Mouse (Mus musculus): Measurements from ENCODE around the gene Ptprd. TPM values are rescaled to one million over a fixed set of nuclear protein-coding genes. Genes with fewer than 3 reads are reported as not detected.

Gene Ptprd
- polyA plus RNA-seq, 1 experiment from 2014 or later = 14.0 TPM

GRCm38 (mm10) chr4:76282886-76283285 is 1928.9 kb downstream of the Ptprd start:
- no peak overlapping the region for H3K4me3 ChIP-seq (ENCODE audit: low read length)
- no peaks in the 10 kb centered on the region for H3K27me3 ChIP-seq (ENCODE audit: control insufficient read depth, insufficient read depth, low read depth, low read length)
- no peaks in the 10 kb centered on the region for H3K9me3 ChIP-seq (ENCODE audit: control insufficient read depth, low read length)
- H3K4me2 ChIP-seq (ENCODE audit: low read depth, low read length) = no peak overlapping the region
- no peak overlapping the region for H3K9ac ChIP-seq (ENCODE audit: low read length)
- no peaks in the 10 kb centered on the region for H3K36me3 ChIP-seq (ENCODE audit: control insufficient read depth, insufficient read depth, low read length)
- no peak overlapping the region for H3K27ac ChIP-seq (ENCODE audit: low read length)
- ATAC-seq (ENCODE audit: low read depth) = no peak
- peaks cover 3% of the 10 kb centered on the region; the same call in 1 of the 2 replicates for H3K4me1 ChIP-seq (replicated peaks; ENCODE audit: control insufficient read depth, insufficient read depth, low read length)
- WGBS = 44% methylated on average over 4 of the region's 4 CpGs

GRCm38 (mm10) chr4:76262727-76263126 is 1949.0 kb downstream of the Ptprd start:
- WGBS = 79% methylated on average over 4 of the region's 4 CpGs
- ATAC-seq (ENCODE audit: low read depth) = no peak
- Histone ChIP-seq H3K36me3 (ENCODE audit: control insufficient read depth, insufficient read depth, low read length) (no peaks in the 10 kb centered on the region), H3K4me3 (ENCODE audit: low read length) (no peak overlapping the region), H3K4me2 (ENCODE audit: low read depth, low read length) (no peak overlapping the region), H3K9me3 (ENCODE audit: control insufficient read depth, low read length) (no peaks in the 10 kb centered on the region), H3K4me1 (replicated peaks; ENCODE audit: control insufficient read depth, insufficient read depth, low read length) (no peaks in the 10 kb centered on the region; the same call in 1 of the 2 replicates), H3K27me3 (ENCODE audit: control insufficient read depth, insufficient read depth, low read depth, low read length) (no peaks in the 10 kb centered on the region), H3K27ac (ENCODE audit: low read length) (no peak overlapping the region), H3K9ac (ENCODE audit: low read length) (no peak overlapping the region)

GRCm38 (mm10) chr4:76260686-76261085 is 1951.1 kb downstream of the Ptprd start:
- WGBS = 91% methylated on average over 1 of the region's 1 CpGs
- no peaks in the 10 kb centered on the region for H3K27me3 ChIP-seq (ENCODE audit: control insufficient read depth, insufficient read depth, low read depth, low read length)

GRCm38 (mm10) chr4:76260286-76260685 is 1951.5 kb downstream of the Ptprd start:
- H3K9ac ChIP-seq (ENCODE audit: low read length) = no peak overlapping the region
- no peak overlapping the region for H3K4me2 ChIP-seq (ENCODE audit: low read depth, low read length)
- no peak overlapping the region for H3K27ac ChIP-seq (ENCODE audit: low read length)
- no peaks in the 10 kb centered on the region for H3K27me3 ChIP-seq (ENCODE audit: control insufficient read depth, insufficient read depth, low read depth, low read length)
- ATAC-seq (ENCODE audit: low read depth) = no peak
- no peak overlapping the region for H3K4me3 ChIP-seq (ENCODE audit: low read length)
- 52% methylated on average over 3 of the region's 3 CpGs for WGBS
- H3K36me3 ChIP-seq (ENCODE audit: control insufficient read depth, insufficient read depth, low read length) = no peaks in the 10 kb centered on the region
- H3K4me1 ChIP-seq (replicated peaks; ENCODE audit: control insufficient read depth, insufficient read depth, low read length) = no peaks in the 10 kb centered on the region; the same call in 1 of the 2 replicates
- H3K9me3 ChIP-seq (ENCODE audit: control insufficient read depth, low read length) = no peaks in the 10 kb centered on the region

More at GRCm38 (mm10) chr4:76260686-76261085, 1951.1 kb downstream of the Ptprd start:
- Histone ChIP-seq H3K9ac (ENCODE audit: low read length) (no peak overlapping the region), H3K4me3 (ENCODE audit: low read length) (no peak overlapping the region), H3K27ac (ENCODE audit: low read length) (no peak overlapping the region), H3K36me3 (ENCODE audit: control insufficient read depth, insufficient read depth, low read length) (no peaks in the 10 kb centered on the region), H3K4me2 (ENCODE audit: low read depth, low read length) (no peak overlapping the region), H3K9me3 (ENCODE audit: control insufficient read depth, low read length) (no peaks in the 10 kb centered on the region), H3K4me1 (replicated peaks; ENCODE audit: control insufficient read depth, insufficient read depth, low read length) (no peaks in the 10 kb centered on the region; the same call in 1 of the 2 replicates)
- ATAC-seq (ENCODE audit: low read depth) = no peak

GRCm38 (mm10) chr4:76259636-76260035 is 1952.1 kb downstream of the Ptprd start:
- Histone ChIP-seq H3K36me3 (ENCODE audit: control insufficient read depth, insufficient read depth, low read length) (no peaks in the 10 kb centered on the region), H3K27ac (ENCODE audit: low read length) (no peak overlapping the region), H3K27me3 (ENCODE audit: control insufficient read depth, insufficient read depth, low read depth, low read length) (no peaks in the 10 kb centered on the region), H3K4me3 (ENCODE audit: low read length) (no peak overlapping the region), H3K4me2 (ENCODE audit: low read depth, low read length) (no peak overlapping the region), H3K9ac (ENCODE audit: low read length) (no peak overlapping the region), H3K9me3 (ENCODE audit: control insufficient read depth, low read length) (no peaks in the 10 kb centered on the region), H3K4me1 (replicated peaks; ENCODE audit: control insufficient read depth, insufficient read depth, low read length) (no peaks in the 10 kb centered on the region; the same call in 1 of the 2 replicates)
- no peak for ATAC-seq (ENCODE audit: low read depth)
- WGBS = 52% methylated on average over 2 of the region's 2 CpGs

- ATAC-seq (ENCODE audit: low read depth) = no peak
- H3K9ac ChIP-seq (ENCODE audit: low read length) = no peak overlapping the region
- H3K4me1 ChIP-seq (replicated peaks; ENCODE audit: control insufficient read depth, insufficient read depth, low read length) = no peaks in the 10 kb centered on the region
- H3K4me2 ChIP-seq (ENCODE audit: low read depth, low read length) = no peak overlapping the region
- no peaks in the 10 kb centered on the region for H3K9me3 ChIP-seq (ENCODE audit: control insufficient read depth, low read length)
- no peak overlapping the region for H3K27ac ChIP-seq (ENCODE audit: low read length)
- no peaks in the 10 kb centered on the region for H3K27me3 ChIP-seq (ENCODE audit: control insufficient read depth, insufficient read depth, low read depth, low read length)
- 90% methylated on average over 6 of the region's 6 CpGs for WGBS
- no peak overlapping the region for H3K4me3 ChIP-seq (ENCODE audit: low read length)
- no peaks in the 10 kb centered on the region for H3K36me3 ChIP-seq (ENCODE audit: control insufficient read depth, insufficient read depth, low read length)
These were observed 1967.4 kb downstream of the Ptprd start for GRCm38 (mm10) chr4:76244371-76244770.

GRCm38 (mm10) chr4:76241542-76241941 is 1970.2 kb downstream of the Ptprd start:
- Histone ChIP-seq H3K27ac (ENCODE audit: low read length) (no peak overlapping the region), H3K36me3 (ENCODE audit: control insufficient read depth, insufficient read depth, low read length) (no peaks in the 10 kb centered on the region), H3K4me3 (ENCODE audit: low read length) (no peak overlapping the region), H3K4me1 (replicated peaks; ENCODE audit: control insufficient read depth, insufficient read depth, low read length) (no peaks in the 10 kb centered on the region), H3K9me3 (ENCODE audit: control insufficient read depth, low read length) (no peaks in the 10 kb centered on the region), H3K27me3 (ENCODE audit: control insufficient read depth, insufficient read depth, low read depth, low read length) (no peaks in the 10 kb centered on the region), H3K4me2 (ENCODE audit: low read depth, low read length) (no peak overlapping the region), H3K9ac (ENCODE audit: low read length) (no peak overlapping the region)
- no peak for ATAC-seq (ENCODE audit: low read depth)

GRCm38 (mm10) chr4:76241140-76241539 is 1970.6 kb downstream of the Ptprd start:
- ATAC-seq (ENCODE audit: low read depth) = no peak
- Histone ChIP-seq H3K9me3 (ENCODE audit: control insufficient read depth, low read length) (no peaks in the 10 kb centered on the region), H3K27me3 (ENCODE audit: control insufficient read depth, insufficient read depth, low read depth, low read length) (no peaks in the 10 kb centered on the region), H3K4me3 (ENCODE audit: low read length) (no peak overlapping the region), H3K4me2 (ENCODE audit: low read depth, low read length) (no peak overlapping the region), H3K36me3 (ENCODE audit: control insufficient read depth, insufficient read depth, low read length) (no peaks in the 10 kb centered on the region), H3K27ac (ENCODE audit: low read length) (no peak overlapping the region), H3K9ac (ENCODE audit: low read length) (no peak overlapping the region), H3K4me1 (replicated peaks; ENCODE audit: control insufficient read depth, insufficient read depth, low read length) (no peaks in the 10 kb centered on the region)
- 37% methylated on average over 3 of the region's 3 CpGs for WGBS

GRCm38 (mm10) chr4:76239063-76239462 is 1972.7 kb downstream of the Ptprd start:
- Histone ChIP-seq H3K4me2 (ENCODE audit: low read depth, low read length) (no peak overlapping the region), H3K27ac (ENCODE audit: low read length) (no peak overlapping the region), H3K4me1 (replicated peaks; ENCODE audit: control insufficient read depth, insufficient read depth, low read length) (no peaks in the 10 kb centered on the region), H3K27me3 (ENCODE audit: control insufficient read depth, insufficient read depth, low read depth, low read length) (no peaks in the 10 kb centered on the region), H3K36me3 (ENCODE audit: control insufficient read depth, insufficient read depth, low read length) (no peaks in the 10 kb centered on the region), H3K9me3 (ENCODE audit: control insufficient read depth, low read length) (no peaks in the 10 kb centered on the region), H3K9ac (ENCODE audit: low read length) (no peak overlapping the region), H3K4me3 (ENCODE audit: low read length) (no peak overlapping the region)
- 67% methylated on average over 5 of the region's 5 CpGs for WGBS
- ATAC-seq (ENCODE audit: low read depth) = no peak

- Histone ChIP-seq H3K9ac (ENCODE audit: low read length) (no peak overlapping the region), H3K36me3 (ENCODE audit: control insufficient read depth, insufficient read depth, low read length) (no peaks in the 10 kb centered on the region), H3K4me3 (ENCODE audit: low read length) (no peak overlapping the region), H3K9me3 (ENCODE audit: control insufficient read depth, low read length) (no peaks in the 10 kb centered on the region), H3K4me1 (replicated peaks; ENCODE audit: control insufficient read depth, insufficient read depth, low read length) (no peaks in the 10 kb centered on the region), H3K4me2 (ENCODE audit: low read depth, low read length) (no peak overlapping the region), H3K27ac (ENCODE audit: low read length) (no peak overlapping the region), H3K27me3 (ENCODE audit: control insufficient read depth, insufficient read depth, low read depth, low read length) (no peaks in the 10 kb centered on the region)
- ATAC-seq (ENCODE audit: low read depth) = no peak
- 66% methylated on average over 5 of the region's 5 CpGs for WGBS
These were observed 1973.2 kb downstream of the Ptprd start for GRCm38 (mm10) chr4:76238577-76238976.

All from lung, embryonic 16.5 days (tissue).